Mouse (Mus musculus) thymus, adult 2 months (tissue): ENCODE data around the gene Nek4.

ENCODE experiments used
- CTCF ChIP-seq: fragments of 200-500 bp; IDR thresholded peaks from 2 replicates; pipeline ENCODE4 v1.5.1; 2012; ENCODE audit warnings: mild to moderate bottlenecking, control low read depth, low read length, moderate library complexity, borderline replicate concordance; ENCODE audit not compliant: control insufficient read depth, poor library complexity, insufficient read depth; ENCODE audit errors: extremely low read depth
- POLR2A ChIP-seq: fragments of 200-500 bp; IDR thresholded peaks from 2 replicates; pipeline ENCODE4 v1.6.1; 2012; ENCODE audit warnings: mild to moderate bottlenecking, low read length, control low read depth, moderate library complexity; ENCODE audit not compliant: control insufficient read depth, poor library complexity, insufficient read depth; ENCODE audit errors: extremely low read depth

DNA sequence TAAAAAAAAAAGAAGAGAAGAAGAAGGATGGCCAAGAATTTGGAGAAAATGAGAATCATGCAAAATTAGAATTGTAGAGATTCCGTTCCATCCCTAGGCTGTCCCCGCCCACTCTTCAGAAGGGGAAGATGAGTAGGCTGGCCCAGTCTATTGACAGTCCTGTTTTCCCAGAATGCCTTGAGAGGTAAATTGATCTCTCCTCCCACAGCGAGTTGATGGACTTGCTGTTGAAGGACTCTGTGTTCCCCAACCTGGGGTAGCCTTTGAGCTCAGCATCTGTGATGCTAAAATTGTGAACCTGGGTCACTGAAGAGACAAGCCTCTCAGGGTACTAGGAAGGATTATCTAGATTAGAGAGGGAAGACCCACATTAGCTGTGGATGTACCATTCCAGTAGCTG lies 25.7 kb upstream of the Nek4 start:
- TF ChIP-seq POLR2A, result no peak
- no peak for TF ChIP-seq CTCF
